Mouse (Mus musculus) adrenal gland, postnatal 25 days (tissue): ENCODE results near the gene Ccdc149. TPM values are rescaled to one million over a fixed set of nuclear protein-coding genes. Genes with fewer than 3 reads are reported as not detected.

Experiments
- total RNA-seq: library from RNA; stranded (reverse); gene quantifications from 2 replicates; pipeline ENCODE4 v1.2.3, GENCODE M21; 2021

Ccdc149 gene
- total RNA-seq, 1 experiment from 2014 or later, result 6.4 TPM

Other genes with a start within 250 kb of the Ccdc149 start
- 211 and 224 TPM in 2 replicates for gene Sod3, start 107.7 kb downstream of the Ccdc149 start, total RNA-seq
- gene Lgi2, start 94.9 kb upstream of the Ccdc149 start, total RNA-seq, result 0.46 and 0.52 TPM in 2 replicates
- gene Sepsecs, start 198.2 kb upstream of the Ccdc149 start, total RNA-seq, result 18.4 and 20.7 TPM in 2 replicates